Mouse (Mus musculus) kidney, postnatal 0 days (tissue): ENCODE data around the gene BC100530. TPM values are rescaled to one million over a fixed set of nuclear protein-coding genes. Genes with fewer than 3 reads are reported as not detected.
"Not testable (repeated sequence)": the region's sequence is repeated elsewhere in the genome, so short reads cannot be mapped to it uniquely, and the experiment has no call there.

Source experiments
- ATAC-seq: fragments of 200-750 bp; cut with Nextera tagmentation; replicated peaks from 2 replicates; pipeline ENCODE4 v1.8.0; 2017; ENCODE audit warnings: low read depth, moderate number of reproducible peaks, moderate TSS enrichment, moderate library complexity; ENCODE audit not compliant: low FRiP score
- DNase-seq: peaks from one replicate; pipeline ENCODE4 v3.0.0-alpha.2; 2016; ENCODE audit warnings: low spot score
- H3K27ac ChIP-seq: fragments of 300-500 bp; sonication (generic); 2 replicates; pipeline ENCODE4 v1.5.1; 2014; ENCODE audit warnings: mild to moderate bottlenecking
- H3K27me3 ChIP-seq: fragments of 300-500 bp; sonication (generic); 2 replicates; pipeline ENCODE4 v1.6.1; 2014; ENCODE audit warnings: low read length, mixed read lengths; ENCODE audit not compliant: insufficient read depth
- H3K36me3 ChIP-seq: fragments of 300-500 bp; sonication (generic); 2 replicates; pipeline ENCODE4 v1.6.1; 2014; ENCODE audit warnings: low read length, mixed read lengths; ENCODE audit not compliant: insufficient read depth
- H3K4me1 ChIP-seq: fragments of 300-500 bp; sonication (generic); replicated peaks from 2 replicates; pipeline ENCODE4 v1.6.1; 2014; ENCODE audit warnings: antibody characterized with exemption, low read length, mixed read lengths; ENCODE audit not compliant: insufficient read depth
- H3K4me2 ChIP-seq: fragments of 300-500 bp; sonication (generic); 2 replicates; pipeline ENCODE4 v1.6.1; 2014; ENCODE audit warnings: mild to moderate bottlenecking, low read length, moderate library complexity, mixed read lengths
- H3K4me3 ChIP-seq: fragments of 300-500 bp; sonication (generic); replicated peaks from 2 replicates; pipeline ENCODE4 v1.5.1; 2014; ENCODE audit warnings: low read depth, low read length
- H3K9ac ChIP-seq: fragments of 300-500 bp; sonication (generic); 2 replicates; pipeline ENCODE4 v1.6.1; 2014; ENCODE audit warnings: low read depth, low read length
- H3K9me3 ChIP-seq: fragments of 300-500 bp; sonication (generic); replicated peaks from 2 replicates; pipeline ENCODE4 v1.6.1; 2016; ENCODE audit warnings: low read length, inconsistent platforms, mixed read lengths
- CTCF ChIP-seq: IDR thresholded peaks from 2 replicates; pipeline ENCODE4 v1.5.1; 2016; ENCODE audit warnings: antibody characterized with exemption, low read depth, mild to moderate bottlenecking, moderate library complexity
- WGBS: fragments of 180-500 bp; shearing (Covaris S2); extraction: QIAGEN DNeasy Blood & Tissue Kit; methylation state at CpG from one replicate; pipeline ENCODE4 v1.1.7; 2014; 5-methylcytosine and 5-hydroxymethylcytosine counted together
- polyA plus RNA-seq: library from polyadenylated mRNA; unstranded; fragments of >200 nt; fragmentation: Nextera tagmentation; extraction: Ambion mirVana; gene quantifications from 2 replicates; pipeline ENCODE4 v1.2.1, GENCODE M21; 2015

The BC100530 gene
- 13.9 and 14.2 TPM in 2 replicates for polyA plus RNA-seq

DNA sequence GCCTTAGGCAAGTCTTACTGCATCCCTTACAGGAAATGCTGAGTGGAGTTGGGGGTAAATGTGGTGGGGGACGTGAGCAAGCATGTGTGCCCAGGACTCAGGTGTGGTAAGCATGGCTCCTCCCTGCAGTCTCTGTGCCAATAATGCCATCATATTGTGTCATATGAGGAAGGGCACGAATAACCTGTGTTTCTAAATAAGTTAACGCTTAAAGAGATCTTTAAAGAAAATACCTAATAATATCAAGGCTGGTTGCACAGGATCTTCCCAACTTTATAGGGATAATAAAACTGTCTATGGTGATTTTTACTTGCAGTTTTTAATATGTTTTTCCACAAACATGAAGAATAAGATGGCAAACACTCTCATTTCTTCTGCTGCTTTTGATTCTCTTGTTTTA lies at the start of gene BC100530:
Gene BC100530, minus strand, starts transcription at position 101 of the 400 bp plus-strand sequence.
- not testable (repeated sequence) for DNase-seq, H3K27ac ChIP-seq, H3K36me3 ChIP-seq, H3K9ac ChIP-seq, H3K27me3 ChIP-seq, H3K4me2 ChIP-seq, H3K4me3 ChIP-seq, H3K9me3 ChIP-seq, ATAC-seq, H3K4me1 ChIP-seq
- 69% methylated on average over 3 of the region's 3 CpGs for WGBS

DNA sequence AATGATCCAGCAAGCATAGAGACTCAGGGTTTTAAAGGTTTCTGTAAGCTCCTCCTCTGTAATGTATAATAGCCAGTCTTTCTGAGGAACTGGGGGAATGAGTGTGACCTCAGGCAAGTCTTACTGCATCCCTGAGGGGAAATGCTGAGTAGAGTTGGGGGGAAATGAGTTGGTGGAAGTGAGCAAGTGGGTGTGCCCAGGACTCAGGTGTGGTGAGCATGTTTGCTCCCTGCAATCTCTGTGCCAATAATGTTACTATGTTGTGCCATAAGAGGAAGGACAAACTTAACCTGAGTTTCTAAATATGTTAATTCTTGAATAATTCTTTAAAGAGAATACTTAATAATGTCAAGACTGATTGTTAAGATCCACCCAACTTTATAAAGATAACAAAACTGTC lies 40.8 kb upstream of the BC100530 start, which contains the start of gene Stfa2:
Gene Stfa2, minus strand, starts transcription at position 101 of the 400 bp plus-strand sequence.
- no peak within 1 kb of the TSS for H3K9ac ChIP-seq
- ATAC-seq (no peak), DNase-seq (no peak)
- no peaks in the 10 kb centered on the region for H3K4me1 ChIP-seq
- H3K9me3 ChIP-seq: no peaks in the 10 kb centered on the region
- H3K27me3 ChIP-seq: no peaks in the 10 kb centered on the region
- no peak within 1 kb of the TSS for H3K4me2 ChIP-seq
- no peak within 1 kb of the TSS for H3K4me3 ChIP-seq
- TF ChIP-seq CTCF: no peak
- H3K27ac ChIP-seq: no peak within 1 kb of the TSS
- no peaks in the 10 kb centered on the region for H3K36me3 ChIP-seq

DNA sequence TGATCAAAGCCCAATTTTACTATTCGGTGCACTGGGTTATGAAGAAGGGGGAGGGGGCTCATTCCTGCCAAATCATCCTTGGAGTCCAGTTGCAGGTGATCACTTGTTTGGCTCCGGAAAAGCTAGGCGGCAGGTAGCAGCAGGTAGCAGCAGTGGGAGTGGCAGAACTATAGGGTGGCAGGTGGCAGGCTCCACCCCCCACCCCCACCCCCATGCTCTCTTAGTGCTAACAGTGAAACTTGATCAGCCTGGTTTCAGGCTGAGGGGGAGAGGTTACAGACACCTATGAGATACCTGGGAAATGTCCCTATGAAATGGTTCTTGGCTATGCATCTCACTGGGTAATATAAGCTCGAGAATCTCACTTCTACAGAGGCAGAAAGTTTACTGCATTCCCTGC lies 21.5 kb upstream of the BC100530 start:
- no peak for ATAC-seq
- Histone ChIP-seq H3K27me3 (no peaks in the 10 kb centered on the region), H3K36me3 (no peaks in the 10 kb centered on the region), H3K27ac (no peak overlapping the region), H3K4me1 (no peaks in the 10 kb centered on the region), H3K4me2 (no peak overlapping the region), H3K9me3 (no peaks in the 10 kb centered on the region), H3K9ac (no peak overlapping the region), H3K4me3 (no peak overlapping the region)
- TF ChIP-seq CTCF: no peak
- no peak for DNase-seq
- 13% methylated on average over 4 of the region's 4 CpGs for WGBS

DNA sequence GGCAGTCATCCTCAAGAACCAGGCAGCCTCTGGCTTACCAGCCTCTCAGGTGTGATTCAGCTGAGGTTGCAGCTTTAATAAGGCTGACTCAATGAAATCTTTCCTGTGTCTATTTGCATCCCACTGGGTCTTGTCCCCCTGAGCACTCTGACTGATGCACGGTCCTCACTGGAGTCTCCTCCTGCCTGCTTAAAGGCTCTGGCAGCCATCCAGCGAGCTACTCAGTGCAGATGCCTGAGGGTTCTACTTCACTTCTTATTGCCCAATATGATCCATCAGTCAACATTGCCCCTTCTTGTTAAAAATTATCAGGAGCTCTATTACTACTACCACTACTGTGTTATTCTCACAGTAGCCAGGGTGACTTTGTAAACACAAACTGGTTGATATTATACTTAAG lies 30.4 kb downstream of the BC100530 start:
- ATAC-seq (no peak), DNase-seq (no peak)
- Histone ChIP-seq H3K27ac (no peak overlapping the region), H3K4me1 (no peaks in the 10 kb centered on the region), H3K9me3 (no peaks in the 10 kb centered on the region), H3K4me3 (no peak overlapping the region), H3K4me2 (no peak overlapping the region), H3K27me3 (no peaks in the 10 kb centered on the region), H3K9ac (no peak overlapping the region), H3K36me3 (no peaks in the 10 kb centered on the region)
- no peak for TF ChIP-seq CTCF
- 54% methylated on average over 2 of the region's 2 CpGs for WGBS

DNA sequence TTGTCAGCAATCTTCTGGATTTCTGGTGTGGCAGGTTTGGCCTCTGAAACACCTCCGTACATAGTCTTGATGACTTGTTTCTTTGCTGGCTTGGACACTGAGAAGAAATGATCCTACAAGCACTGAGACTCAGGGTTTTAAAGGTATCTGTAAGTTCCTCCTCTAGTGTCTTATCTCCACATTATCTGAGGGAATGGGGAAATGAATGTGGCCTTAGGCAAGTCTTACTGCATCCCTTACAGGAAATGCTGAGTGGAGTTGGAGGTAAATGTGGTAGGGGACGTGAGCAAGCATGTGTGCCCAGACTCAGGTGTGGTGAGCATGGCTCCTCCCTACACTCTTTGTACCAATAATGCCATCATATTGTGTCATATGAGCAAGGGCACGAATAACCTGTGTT lies 33.3 kb downstream of the BC100530 start, which contains the start of gene BC117090:
Gene BC117090, minus strand, starts transcription at position 101 of the 400 bp plus-strand sequence.
- H3K9ac ChIP-seq: no peak within 1 kb of the TSS
- H3K27me3 ChIP-seq: no peaks in the 10 kb centered on the region
- DNase-seq (no peak), ATAC-seq (no peak)
- H3K4me3 ChIP-seq: no peak within 1 kb of the TSS
- H3K4me2 ChIP-seq: no peak within 1 kb of the TSS
- no peak within 1 kb of the TSS for H3K27ac ChIP-seq
- H3K9me3 ChIP-seq: no peaks in the 10 kb centered on the region
- 86% methylated on average over 3 of the region's 3 CpGs for WGBS
- TF ChIP-seq CTCF: no peak
- H3K36me3 ChIP-seq: no peaks in the 10 kb centered on the region
- no peaks in the 10 kb centered on the region for H3K4me1 ChIP-seq

DNA sequence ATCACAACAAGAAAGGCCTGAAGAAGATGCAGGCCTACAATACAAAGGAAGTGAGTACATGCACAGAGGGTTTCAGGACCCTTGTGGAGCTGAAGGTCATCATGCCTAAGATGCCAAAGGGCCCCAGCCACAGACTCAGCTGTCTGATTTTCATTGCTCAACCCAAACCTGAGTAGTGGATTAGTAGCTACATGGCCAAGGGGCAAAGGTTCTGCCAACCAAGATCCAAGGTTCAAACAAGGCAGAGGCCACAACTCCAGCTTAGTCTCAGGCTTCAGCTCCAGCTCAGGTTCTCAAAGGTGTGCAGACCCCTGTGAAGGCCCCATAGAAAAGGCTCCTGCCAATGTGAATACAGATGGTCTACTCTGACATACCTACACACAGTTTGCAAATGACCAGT lies 48.3 kb downstream of the BC100530 start:
- TF ChIP-seq CTCF: no peak
- no peak overlapping the region for H3K4me3 ChIP-seq
- no peaks in the 10 kb centered on the region for H3K9me3 ChIP-seq
- H3K36me3 ChIP-seq: no peaks in the 10 kb centered on the region
- no peaks in the 10 kb centered on the region for H3K27me3 ChIP-seq
- no peak overlapping the region for H3K4me2 ChIP-seq
- no peak for DNase-seq
- H3K9ac ChIP-seq: no peak overlapping the region
- ATAC-seq: no peak
- no peaks in the 10 kb centered on the region for H3K4me1 ChIP-seq
- H3K27ac ChIP-seq: no peak overlapping the region

DNA sequence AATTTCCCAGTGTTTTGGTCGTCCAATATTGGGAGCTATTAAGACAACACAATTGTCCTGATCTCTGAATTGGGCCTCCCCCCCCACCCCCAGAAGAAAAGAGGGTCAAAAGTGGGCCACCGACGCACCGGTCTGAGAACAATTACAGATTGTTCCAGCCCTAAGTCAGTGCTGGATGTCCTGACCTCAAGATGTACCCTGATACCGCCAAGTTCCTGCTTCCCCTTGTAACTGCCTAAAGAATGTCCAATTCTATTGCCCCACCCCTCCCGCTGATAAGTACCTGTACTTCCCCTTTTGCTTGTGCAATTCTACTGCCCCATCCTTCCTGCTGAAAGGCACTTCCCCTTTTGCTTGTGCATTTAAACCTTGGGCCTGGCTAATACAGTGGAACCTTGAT lies 51.4 kb downstream of the BC100530 start:
- H3K4me1 ChIP-seq: not testable (repeated sequence)

More for the DNA sequence above, 51.4 kb downstream of the BC100530 start:
- H3K4me2 ChIP-seq, DNase-seq, H3K9ac ChIP-seq, ATAC-seq, H3K27me3 ChIP-seq, H3K27ac ChIP-seq, H3K9me3 ChIP-seq, H3K36me3 ChIP-seq, H3K4me3 ChIP-seq: not testable (repeated sequence)
- 81% methylated on average over 6 of the region's 6 CpGs for WGBS

Other genes with a start within 250 kb of the BC100530 start
- not detected in 2 replicates for gene Csta1, start 236.5 kb downstream of the BC100530 start, polyA plus RNA-seq
- gene Stfa2l1, start 210.9 kb downstream of the BC100530 start, polyA plus RNA-seq: 4.7 and 5.1 TPM in 2 replicates
- gene Gm5483, start 183.5 kb downstream of the BC100530 start, polyA plus RNA-seq: 9.6 and 11.5 TPM in 2 replicates
- gene Gm5416, start 157.3 kb downstream of the BC100530 start, polyA plus RNA-seq: 0.88 and 1.7 TPM in 2 replicates
- gene 2010005H15Rik, start 146.3 kb downstream of the BC100530 start, polyA plus RNA-seq: 3.5 and 4.5 TPM in 2 replicates
- gene Stfa1, start 90.8 kb downstream of the BC100530 start, polyA plus RNA-seq: 16.1 and 18.4 TPM in 2 replicates
- gene BC117090, start 33.4 kb downstream of the BC100530 start, polyA plus RNA-seq: not detected in 2 replicates
- gene Stfa2, start 40.7 kb upstream of the BC100530 start, polyA plus RNA-seq: 3.9 and 4.0 TPM in 2 replicates
- gene Stfa3, start 87.6 kb upstream of the BC100530 start, polyA plus RNA-seq: 3.3 and 3.7 TPM in 2 replicates
- 3.5 and 4.6 TPM in 2 replicates for gene Casr, start 194.4 kb upstream of the BC100530 start, polyA plus RNA-seq